Mouse (Mus musculus) midbrain, embryonic 16.5 days (tissue): ENCODE results near the gene Gm20388. TPM values are rescaled to one million over a fixed set of nuclear protein-coding genes. Genes with fewer than 3 reads are reported as not detected.
A peak's percentile ranks its signal among the peaks of the same experiment; 100 is the strongest.

Source experiments
- ATAC-seq: fragments of 200-750 bp; cut with Nextera tagmentation; 2 replicates; pipeline ENCODE4 v1.8.0; 2017; ENCODE audit warnings: moderate TSS enrichment
- H3K27ac ChIP-seq: fragments of 300-500 bp; sonication (generic); 2 replicates; pipeline ENCODE4 v1.5.1; 2014; ENCODE audit warnings: mild to moderate bottlenecking, low read length, mixed read lengths
- H3K27me3 ChIP-seq: fragments of 300-500 bp; sonication (generic); 2 replicates; pipeline ENCODE4 v1.6.1; 2014; ENCODE audit warnings: low read depth, low read length, mixed read lengths; ENCODE audit not compliant: control insufficient read depth, insufficient read depth
- H3K36me3 ChIP-seq: fragments of 300-500 bp; sonication (generic); 2 replicates; pipeline ENCODE4 v1.6.1; 2014; ENCODE audit warnings: mild to moderate bottlenecking, low read length, moderate library complexity, mixed read lengths; ENCODE audit not compliant: control insufficient read depth, insufficient read depth
- H3K4me1 ChIP-seq: fragments of 300-500 bp; sonication (generic); 2 replicates; pipeline ENCODE4 v1.6.1; 2014; ENCODE audit warnings: mild to moderate bottlenecking, low read length, mixed read lengths; ENCODE audit not compliant: control insufficient read depth, insufficient read depth
- H3K4me2 ChIP-seq: fragments of 300-500 bp; sonication (generic); 2 replicates; pipeline ENCODE4 v1.6.1; 2014; ENCODE audit warnings: mild to moderate bottlenecking, low read length, mixed read lengths
- H3K4me3 ChIP-seq: fragments of 300-500 bp; sonication (generic); 2 replicates; pipeline ENCODE4 v1.5.1; 2014; ENCODE audit warnings: low read depth, mild to moderate bottlenecking, low read length, moderate library complexity, mixed read lengths
- H3K9ac ChIP-seq: fragments of 300-500 bp; sonication (generic); 2 replicates; pipeline ENCODE4 v1.6.1; 2014; ENCODE audit warnings: low read depth, low read length, mixed read lengths
- H3K9me3 ChIP-seq: fragments of 300-500 bp; sonication (generic); replicated peaks from 2 replicates; pipeline ENCODE4 v1.6.1; 2014; ENCODE audit warnings: mild to moderate bottlenecking, low read length, mixed read lengths; ENCODE audit not compliant: control insufficient read depth, poor library complexity, severe bottlenecking
- WGBS: fragments of 180-500 bp; shearing (Covaris S2); extraction: QIAGEN DNeasy Blood & Tissue Kit; methylation state at CpG from one replicate; pipeline ENCODE4 v1.1.7; 2014; 5-methylcytosine and 5-hydroxymethylcytosine counted together
- polyA plus RNA-seq: library from polyadenylated mRNA; unstranded; fragments of >200 nt; fragmentation: Nextera tagmentation; extraction: Ambion mirVana; gene quantifications from 2 replicates; pipeline ENCODE4 v1.2.1, GENCODE M21; 2015

Gm20388 gene
- polyA plus RNA-seq, 1 experiment from 2014 or later, result 7.5 TPM

DNA sequence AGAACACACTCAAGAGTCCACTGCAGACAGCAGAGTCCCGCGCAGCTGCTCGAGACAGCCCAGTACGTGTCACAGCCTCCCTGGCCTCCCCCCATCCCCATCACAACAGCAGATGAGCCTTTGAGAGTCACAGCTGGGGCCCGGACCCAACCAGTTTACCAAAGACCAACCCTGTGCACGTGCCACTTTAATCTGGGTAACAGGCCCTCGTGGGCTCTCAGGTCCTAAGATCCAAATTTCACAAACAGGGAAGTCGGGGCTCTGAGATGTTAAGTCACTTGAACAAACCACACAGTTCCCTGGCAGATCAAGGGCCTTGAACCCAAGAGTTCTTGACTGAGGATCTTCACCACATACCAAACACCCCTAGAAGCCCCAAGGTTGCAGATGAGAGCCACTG lies 2010.9 kb downstream of the Gm20388 start:
- H3K4me2 ChIP-seq, result no peak overlapping the region
- no peaks in the 10 kb centered on the region for H3K9me3 ChIP-seq
- H3K27me3 ChIP-seq, result no peaks in the 10 kb centered on the region
- ATAC-seq, result no peak
- H3K36me3 ChIP-seq, result no peaks in the 10 kb centered on the region
- no peak overlapping the region for H3K4me3 ChIP-seq
- peak overlapping the region; percentile 47 for H3K27ac ChIP-seq
- H3K4me1 ChIP-seq, result no peaks in the 10 kb centered on the region
- WGBS, result 77% methylated on average over 8 of the region's 8 CpGs
- H3K9ac ChIP-seq, result no peak overlapping the region

DNA sequence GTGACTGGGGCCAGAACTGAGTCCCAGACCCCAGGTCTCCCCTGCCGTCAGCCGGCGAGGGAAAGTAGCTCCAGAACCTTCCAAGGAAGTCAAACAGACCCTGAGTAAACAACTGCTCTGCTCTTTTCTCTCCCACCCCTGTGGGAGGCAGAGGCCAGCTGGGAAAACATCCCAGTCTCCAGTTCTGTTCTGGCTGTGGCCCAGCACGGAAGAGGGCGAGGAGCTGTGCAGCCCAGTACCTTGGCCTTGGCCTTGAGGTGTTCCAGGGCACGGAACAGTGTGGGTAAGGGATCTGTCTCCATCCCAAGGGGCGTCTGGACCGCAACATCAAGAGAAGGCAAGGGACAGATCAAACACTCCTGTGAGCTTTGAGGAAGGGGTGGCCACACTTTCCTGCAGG lies 2011.5 kb downstream of the Gm20388 start:
- no peak overlapping the region for H3K9ac ChIP-seq

DNA sequence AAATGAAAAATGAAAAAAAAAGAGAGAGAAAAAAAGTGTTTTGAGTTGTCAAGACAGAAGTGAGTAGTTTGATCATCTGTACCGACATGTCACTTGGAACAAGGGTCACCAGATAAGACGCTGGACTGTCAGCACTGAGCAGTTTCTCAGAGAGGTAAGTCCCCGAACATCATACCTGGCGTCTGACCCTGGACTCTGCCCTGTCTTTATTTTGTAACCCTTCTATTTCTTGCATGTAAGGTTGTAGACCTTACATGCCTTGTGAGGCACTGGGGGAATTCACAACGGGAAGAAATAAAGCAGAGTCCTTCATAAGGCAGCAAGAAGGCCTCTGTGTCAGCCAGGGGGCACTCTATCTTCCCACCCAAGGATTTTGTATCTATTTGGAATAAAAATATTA lies 2014.0 kb downstream of the Gm20388 start:
- Histone ChIP-seq H3K9ac (no peak overlapping the region), H3K4me3 (no peak overlapping the region), H3K27ac (no peak overlapping the region), H3K36me3 (no peaks in the 10 kb centered on the region), H3K27me3 (no peaks in the 10 kb centered on the region), H3K4me2 (no peak overlapping the region), H3K4me1 (no peaks in the 10 kb centered on the region), H3K9me3 (no peaks in the 10 kb centered on the region)
- 86% methylated on average over 5 of the region's 5 CpGs for WGBS
- no peak for ATAC-seq

More for the DNA sequence above, 2011.5 kb downstream of the Gm20388 start:
- Histone ChIP-seq H3K4me1 (no peaks in the 10 kb centered on the region), H3K27me3 (no peaks in the 10 kb centered on the region), H3K36me3 (no peaks in the 10 kb centered on the region), H3K4me2 (no peak overlapping the region), H3K27ac (no peak overlapping the region; the same call in 1 of the 2 replicates), H3K9me3 (no peaks in the 10 kb centered on the region), H3K4me3 (no peak overlapping the region)
- 80% methylated on average over 8 of the region's 8 CpGs for WGBS
- no peak for ATAC-seq

DNA sequence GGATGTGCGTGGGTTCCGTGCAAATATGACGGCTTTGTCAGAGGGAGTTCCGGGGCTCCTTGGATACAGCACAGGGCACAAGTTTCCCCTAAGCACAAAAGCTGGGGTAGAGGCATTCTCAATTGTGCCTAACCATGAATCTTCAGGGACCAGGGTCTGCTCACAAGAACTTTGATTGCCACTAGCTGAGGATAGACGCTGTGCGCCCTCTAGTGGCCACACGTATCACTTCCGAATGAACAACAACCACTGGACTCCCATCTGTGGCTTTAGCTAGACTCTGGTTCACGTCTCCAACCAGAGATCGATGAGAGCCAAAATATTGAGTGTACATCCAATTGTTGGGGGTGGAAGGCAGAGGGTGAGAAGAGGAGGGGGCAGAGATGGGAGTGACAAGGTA lies 2015.0 kb downstream of the Gm20388 start:
- Histone ChIP-seq H3K9me3 (no peaks in the 10 kb centered on the region), H3K27me3 (no peaks in the 10 kb centered on the region), H3K4me1 (no peaks in the 10 kb centered on the region), H3K36me3 (no peaks in the 10 kb centered on the region), H3K27ac (no peak overlapping the region), H3K4me2 (no peak overlapping the region), H3K9ac (no peak overlapping the region), H3K4me3 (no peak overlapping the region)
- WGBS, result 32% methylated on average over 10 of the region's 10 CpGs
- ATAC-seq, result no peak

DNA sequence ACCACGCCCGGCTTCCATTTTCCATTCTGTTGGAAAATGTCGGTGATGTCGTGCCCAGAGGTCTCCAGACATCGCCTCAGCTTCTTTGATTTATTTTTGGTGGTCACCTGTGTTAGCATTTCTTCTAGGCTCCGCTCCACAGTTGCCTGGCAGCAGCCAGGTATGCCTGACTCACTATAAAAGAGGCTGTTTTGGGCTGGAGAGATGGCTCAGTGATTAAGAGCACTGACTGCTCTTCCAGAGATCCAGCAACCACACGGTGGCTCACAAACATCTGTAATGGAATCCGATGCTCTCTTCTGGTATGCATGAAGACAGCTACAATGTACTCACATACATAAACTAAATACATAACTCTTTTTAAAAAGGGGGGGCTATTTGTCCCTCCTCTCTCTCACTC lies 2015.6 kb downstream of the Gm20388 start:
- no peak overlapping the region for H3K4me3 ChIP-seq
- H3K4me2 ChIP-seq, result no peak overlapping the region
- 69% methylated on average over 8 of the region's 8 CpGs for WGBS
- H3K9ac ChIP-seq, result no peak overlapping the region
- H3K27ac ChIP-seq, result no peak overlapping the region
- H3K9me3 ChIP-seq, result no peaks in the 10 kb centered on the region
- H3K36me3 ChIP-seq, result no peaks in the 10 kb centered on the region
- no peaks in the 10 kb centered on the region for H3K4me1 ChIP-seq
- ATAC-seq, result no peak
- no peaks in the 10 kb centered on the region for H3K27me3 ChIP-seq

DNA sequence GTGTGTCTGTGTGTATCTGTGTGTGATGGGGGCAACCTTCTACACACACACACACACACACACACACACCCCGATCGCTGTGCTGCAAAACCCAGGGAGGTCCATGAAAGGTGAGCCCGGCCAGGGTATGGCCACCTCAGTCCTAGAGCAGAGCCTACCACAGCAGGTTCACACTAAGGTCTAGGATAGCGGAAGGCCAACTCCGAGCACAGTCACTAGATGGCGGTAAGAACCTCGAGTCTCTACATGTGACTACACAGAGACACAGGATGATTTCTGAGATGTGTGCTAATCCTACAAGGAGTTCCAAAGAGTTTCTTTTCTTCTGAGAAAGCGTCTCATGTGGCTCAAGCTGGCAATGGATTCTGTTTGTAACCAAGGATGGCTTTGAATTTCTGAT lies 2016.7 kb downstream of the Gm20388 start:
- Histone ChIP-seq H3K36me3 (no peaks in the 10 kb centered on the region), H3K27ac (no peak overlapping the region), H3K9me3 (no peaks in the 10 kb centered on the region), H3K4me2 (no peak overlapping the region), H3K4me3 (no peak overlapping the region), H3K27me3 (no peaks in the 10 kb centered on the region), H3K9ac (no peak overlapping the region), H3K4me1 (no peaks in the 10 kb centered on the region)
- WGBS, result 48% methylated on average over 8 of the region's 8 CpGs
- no peak for ATAC-seq

DNA sequence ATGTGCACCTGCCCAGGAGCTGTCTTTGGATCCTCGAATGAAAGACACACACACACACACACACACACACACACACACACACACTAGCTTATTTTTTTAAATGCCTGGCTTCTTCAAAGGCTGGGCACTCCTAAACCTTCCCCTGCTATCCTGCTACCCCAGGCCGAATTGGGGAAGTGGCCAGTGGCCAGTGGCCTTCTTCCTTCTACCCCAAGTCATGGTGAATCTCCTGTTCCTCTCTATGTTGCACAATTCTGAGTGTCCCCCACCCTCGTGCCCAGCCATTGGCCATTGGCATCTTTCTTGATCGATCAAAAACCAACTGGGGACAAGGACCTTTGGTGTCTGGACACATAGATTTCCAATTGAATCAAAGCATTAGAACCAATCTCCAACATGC lies 2019.4 kb downstream of the Gm20388 start:
- no peak overlapping the region for H3K27ac ChIP-seq
- H3K27me3 ChIP-seq, result no peaks in the 10 kb centered on the region
- no peak for ATAC-seq
- H3K9me3 ChIP-seq, result no peaks in the 10 kb centered on the region
- H3K4me1 ChIP-seq, result peaks cover 5% of the 10 kb centered on the region
- H3K4me2 ChIP-seq, result no peak overlapping the region
- no peak overlapping the region for H3K4me3 ChIP-seq
- no peak overlapping the region for H3K9ac ChIP-seq
- no peaks in the 10 kb centered on the region for H3K36me3 ChIP-seq
- 83% methylated on average over 4 of the region's 4 CpGs for WGBS

DNA sequence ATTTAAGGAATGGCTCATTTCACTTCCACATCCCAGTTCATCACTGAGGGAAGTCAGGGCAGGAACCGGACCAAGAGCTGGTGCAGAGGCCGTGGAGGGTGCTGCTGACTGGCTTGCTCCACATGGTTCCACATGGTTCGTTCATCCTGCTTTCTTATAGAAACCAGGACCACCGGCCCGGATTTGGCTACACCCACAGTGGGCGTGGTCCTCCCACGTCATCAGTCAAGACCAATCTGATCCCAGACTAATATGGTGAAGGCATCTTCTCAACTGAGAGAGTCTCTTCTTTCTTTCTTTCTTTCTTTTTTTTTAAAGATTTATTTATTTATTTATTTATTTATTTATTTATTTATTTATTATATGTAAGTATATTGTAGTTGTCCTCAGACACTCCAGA lies 2020.9 kb downstream of the Gm20388 start:
- H3K4me2 ChIP-seq, result no peak overlapping the region
- no peak overlapping the region for H3K27ac ChIP-seq
- H3K4me3 ChIP-seq, result no peak overlapping the region
- peaks cover 10% of the 10 kb centered on the region for H3K4me1 ChIP-seq
- H3K36me3 ChIP-seq, result no peaks in the 10 kb centered on the region
- WGBS, result 85% methylated on average over 7 of the region's 7 CpGs
- ATAC-seq, result no peak
- H3K27me3 ChIP-seq, result no peaks in the 10 kb centered on the region
- H3K9ac ChIP-seq, result no peak overlapping the region
- H3K9me3 ChIP-seq, result no peaks in the 10 kb centered on the region

DNA sequence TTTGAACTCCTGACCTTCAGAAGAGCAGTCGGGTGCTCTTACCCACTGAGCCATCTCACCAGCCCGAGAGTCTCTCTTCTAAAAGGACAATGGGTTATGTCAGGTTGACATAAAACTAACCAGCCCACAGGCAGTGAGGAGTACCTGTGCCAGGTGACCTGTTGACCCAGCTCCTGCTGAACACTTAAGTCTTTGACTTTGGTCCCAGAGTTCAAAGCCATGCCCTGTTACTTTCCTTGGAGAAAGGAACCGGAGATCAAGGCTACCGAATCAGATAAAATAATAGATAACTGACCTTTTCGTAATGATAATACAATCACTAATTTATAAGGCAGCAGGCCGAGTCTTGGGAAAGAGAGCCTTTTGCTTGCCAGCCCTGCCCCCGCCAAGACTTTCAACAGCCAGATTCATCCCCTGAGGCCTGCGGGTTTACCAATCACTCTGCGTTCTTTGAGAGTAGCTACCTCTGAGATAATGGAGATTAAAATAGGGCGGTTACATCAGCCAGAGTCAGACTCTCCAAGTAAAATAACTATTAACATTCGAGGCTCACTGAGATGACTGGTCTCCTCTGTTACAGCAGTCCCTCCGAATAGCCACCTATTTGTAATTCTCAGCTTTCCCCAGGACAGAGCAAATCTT lies 2021.5 kb downstream of the Gm20388 start:
- Histone ChIP-seq H3K4me1 (peaks cover 10% of the 10 kb centered on the region), H3K27ac (no peak overlapping the region), H3K4me2 (no peak overlapping the region), H3K4me3 (no peak overlapping the region), H3K27me3 (no peaks in the 10 kb centered on the region), H3K9me3 (no peaks in the 10 kb centered on the region), H3K36me3 (no peaks in the 10 kb centered on the region), H3K9ac (no peak overlapping the region)
- 68% methylated on average over 12 of the region's 12 CpGs for WGBS
- ATAC-seq, result no peak
